Mouse (Mus musculus) spleen, adult 2 months (tissue): ENCODE measurements around the gene Ntng2. TPM values are rescaled to one million over a fixed set of nuclear protein-coding genes. Genes with fewer than 3 reads are reported as not detected.

Experiments used
- DNase-seq, 2 experiments: peaks; one replicate each; pipeline versions ENCODE4 v3.0.0 to v3.0.0-alpha.2; 2012 to 2021; ENCODE audit warnings: low spot score in 2 of 2, low read depth in 1 of 2
- H3K27ac ChIP-seq: fragments of 200-500 bp; 2 replicates; pipeline ENCODE4 v1.5.1; 2012; ENCODE audit warnings: low read length, inconsistent platforms; ENCODE audit not compliant: insufficient read depth
- H3K27me3 ChIP-seq: fragments of 200-500 bp; 2 replicates; pipeline ENCODE4 v1.6.1; 2012; ENCODE audit warnings: mild to moderate bottlenecking, moderate library complexity, low read length, inconsistent platforms; ENCODE audit not compliant: control insufficient read depth, insufficient read depth
- H3K36me3 ChIP-seq: fragments of 200-500 bp; 2 replicates; pipeline ENCODE4 v1.6.1; 2012; ENCODE audit warnings: mild to moderate bottlenecking, low read length, inconsistent platforms; ENCODE audit not compliant: control insufficient read depth, insufficient read depth
- H3K4me1 ChIP-seq: fragments of 200-500 bp; 2 replicates; pipeline ENCODE4 v1.6.1; 2011; ENCODE audit warnings: inconsistent platforms; ENCODE audit not compliant: control insufficient read depth, insufficient read depth, insufficient read length
- H3K4me3 ChIP-seq: fragments of 200-500 bp; 2 replicates; pipeline ENCODE4 v1.5.1; 2011; ENCODE audit warnings: mild to moderate bottlenecking, inconsistent platforms; ENCODE audit not compliant: insufficient read depth, insufficient read length; ENCODE audit errors: extremely low read depth
- CTCF ChIP-seq: fragments of 200-500 bp; IDR thresholded peaks from 2 replicates; pipeline ENCODE4 v1.5.1; 2011; ENCODE audit warnings: mild to moderate bottlenecking, inconsistent platforms; ENCODE audit not compliant: insufficient read depth, insufficient read length, insufficient replicate concordance; ENCODE audit errors: extremely low read depth
- POLR2A ChIP-seq: fragments of 200-500 bp; IDR thresholded peaks from 2 replicates; pipeline ENCODE4 v1.6.1; 2011; ENCODE audit warnings: low read depth, low read length, inconsistent platforms
- WGBS: fragments of 180-500 bp; shearing (Covaris S2); methylation state at CpG from one replicate; pipeline ENCODE4 v1.1.7; 2018; 5-methylcytosine and 5-hydroxymethylcytosine counted together
- polyA plus RNA-seq: library from polyadenylated mRNA; depleted of rRNA; stranded (reverse); fragments of >200 nt; gene quantifications from 2 replicates; pipeline ENCODE4 v1.2.3, GENCODE M21; 2012

The Ntng2 gene
- polyA plus RNA-seq, 1 experiment, result 40.6 TPM

GRCm38 (mm10) chr2:29262436-29262915, 9.7 kb upstream of the Ntng2 start:
- no peaks in the 10 kb centered on the region for H3K36me3 ChIP-seq
- DNase-seq, result no peak
- no peak for TF ChIP-seq POLR2A
- no peak for TF ChIP-seq CTCF
- no peak overlapping the region for H3K4me3 ChIP-seq
- no peak overlapping the region for H3K27ac ChIP-seq
- no peaks in the 10 kb centered on the region for H3K27me3 ChIP-seq
- 72% methylated on average over 6 of the region's 6 CpGs for WGBS
- H3K4me1 ChIP-seq, result no peaks in the 10 kb centered on the region; the same call in 1 of the 2 replicates

- no peak for TF ChIP-seq CTCF
- TF ChIP-seq POLR2A, result no peak
- no peak for DNase-seq
- WGBS, result 57% methylated on average over 6 of the region's 6 CpGs
- no peaks in the 10 kb centered on the region for H3K36me3 ChIP-seq
- no peaks in the 10 kb centered on the region for H3K27me3 ChIP-seq
- no peak overlapping the region for H3K4me3 ChIP-seq
- no peaks in the 10 kb centered on the region for H3K4me1 ChIP-seq
- H3K27ac ChIP-seq, result no peak overlapping the region
Measured at GRCm38 (mm10) chr2:29261126-29261525, 8.3 kb upstream of the Ntng2 start.

- WGBS, result 9% methylated on average over 22 of the region's 22 CpGs
- Histone ChIP-seq H3K27me3 (peaks cover 17% of the 10 kb centered on the region), H3K4me3 (peak overlapping the region; percentile 65; the same call in 1 of the 2 replicates), H3K36me3 (no peaks in the 10 kb centered on the region), H3K27ac (peak overlapping the region; percentile 20; the same call in 1 of the 2 replicates), H3K4me1 (no peaks in the 10 kb centered on the region)
- TF ChIP-seq POLR2A, result no peak
- TF ChIP-seq CTCF, result no peak
- DNase-seq, result peak in 1 of 2 experiments; percentile 13
Measured at GRCm38 (mm10) chr2:29253205-29253865, 530 bp upstream of the Ntng2 start.

GRCm38 (mm10) chr2:29252059-29252598, 676 bp downstream of the Ntng2 start:
- Histone ChIP-seq H3K36me3 (no peaks in the 10 kb centered on the region), H3K4me3 (peak overlapping the region; percentile 65), H3K27me3 (peaks cover 17% of the 10 kb centered on the region), H3K27ac (peak overlapping the region; percentile 72), H3K4me1 (no peaks in the 10 kb centered on the region; the same call in 1 of the 2 replicates)
- under 1% methylated on average over 49 of the region's 49 CpGs for WGBS
- TF ChIP-seq CTCF, result no peak
- no peak for TF ChIP-seq POLR2A
- DNase-seq, result peak in 1 of 2 experiments; percentile 25

- WGBS, result 2% methylated on average over 60 of the region's 61 CpGs
- H3K4me1 ChIP-seq, result no peaks in the 10 kb centered on the region; the same call in 1 of the 2 replicates
- DNase-seq, result peak in 1 of 2 experiments; percentile 22
- peak overlapping the region; percentile 65 for H3K4me3 ChIP-seq
- no peaks in the 10 kb centered on the region for H3K36me3 ChIP-seq
- TF ChIP-seq CTCF (no peak), POLR2A (no peak)
- H3K27me3 ChIP-seq, result peaks cover 17% of the 10 kb centered on the region
- 0 out of 2 replicates have a peak overlapping the region, but pooled peaks have one; percentile 72 for H3K27ac ChIP-seq
Measured at GRCm38 (mm10) chr2:29251095-29252058, 1.4 kb downstream of the Ntng2 start.

GRCm38 (mm10) chr2:29250263-29251094, 2.3 kb downstream of the Ntng2 start:
- Histone ChIP-seq H3K36me3 (no peaks in the 10 kb centered on the region), H3K27me3 (peaks cover 17% of the 10 kb centered on the region), H3K4me1 (no peaks in the 10 kb centered on the region; the same call in 1 of the 2 replicates), H3K27ac (no peak overlapping the region), H3K4me3 (peak overlapping the region; percentile 65; the same call in 1 of the 2 replicates)
- 16% methylated on average over 44 of the region's 44 CpGs for WGBS
- TF ChIP-seq POLR2A, result no peak
- TF ChIP-seq CTCF, result no peak
- no peak for DNase-seq
